Mouse (Mus musculus) mesoderm, embryonic 11.5 days (tissue): ENCODE measurements around the gene Tmem246.
"Not testable (repeated sequence)": the region's sequence is repeated elsewhere in the genome, so short reads cannot be mapped to it uniquely, and the experiment has no call there.

Source experiments
- DNase-seq: peaks from one replicate; pipeline ENCODE4 v3.0.0-alpha.2; 2012; ENCODE audit warnings: low read depth, low spot score

Gene Tmem246

GRCm38 (mm10) chr4:49597183-49598100 lies at the start of gene Tmem246:
TSS of gene Tmem246 (minus strand) at chr4:49597876.
- DNase-seq: peak; percentile 73

- DNase-seq: no peak
These were observed 42.2 kb upstream of the Tmem246 start for GRCm38 (mm10) chr4:49639913-49640312.

- DNase-seq: no peak
These were observed 40.1 kb upstream of the Tmem246 start for GRCm38 (mm10) chr4:49637821-49638220.

GRCm38 (mm10) chr4:49632139-49632481 lies 34.4 kb upstream of the Tmem246 start:
- no peak for DNase-seq

GRCm38 (mm10) chr4:49631319-49632138 lies 33.9 kb upstream of the Tmem246 start, which contains the start of gene Rnf20:
TSS of gene Rnf20 (plus strand) at chr4:49632006.
- DNase-seq: peak; percentile 96

GRCm38 (mm10) chr4:49628941-49629340 lies 31.3 kb upstream of the Tmem246 start:
- DNase-seq: no peak

- peak; percentile 77 for DNase-seq
These were observed 29.3 kb upstream of the Tmem246 start for GRCm38 (mm10) chr4:49626973-49627372.

GRCm38 (mm10) chr4:49624969-49625368 lies 27.3 kb upstream of the Tmem246 start:
- DNase-seq: not testable (repeated sequence)

- no peak for DNase-seq
These were observed 26.2 kb upstream of the Tmem246 start for GRCm38 (mm10) chr4:49623916-49624315.

- DNase-seq: no peak
These were observed 24.6 kb upstream of the Tmem246 start for GRCm38 (mm10) chr4:49622272-49622671.

- not testable (repeated sequence) for DNase-seq
These were observed 22.2 kb upstream of the Tmem246 start for GRCm38 (mm10) chr4:49619861-49620260.

- DNase-seq: no peak
These were observed 19.2 kb upstream of the Tmem246 start for GRCm38 (mm10) chr4:49616924-49617323.

GRCm38 (mm10) chr4:49605459-49605858 lies 7.8 kb upstream of the Tmem246 start:
- DNase-seq: no peak

- DNase-seq: no peak
These were observed 6.9 kb upstream of the Tmem246 start for GRCm38 (mm10) chr4:49604616-49605015.

- DNase-seq: no peak
These were observed 6.4 kb upstream of the Tmem246 start for GRCm38 (mm10) chr4:49604016-49604546.

GRCm38 (mm10) chr4:49603161-49603560 lies 5.5 kb upstream of the Tmem246 start:
- no peak for DNase-seq

GRCm38 (mm10) chr4:49596846-49597182 lies 862 bp downstream of the Tmem246 start:
- DNase-seq: peak; percentile 32

- DNase-seq: no peak
These were observed 7.5 kb downstream of the Tmem246 start for GRCm38 (mm10) chr4:49590152-49590551.

GRCm38 (mm10) chr4:49586811-49587210 lies 10.9 kb downstream of the Tmem246 start:
- no peak for DNase-seq

- no peak for DNase-seq
These were observed 12.1 kb downstream of the Tmem246 start for GRCm38 (mm10) chr4:49585524-49586101.

GRCm38 (mm10) chr4:49583965-49584831 lies 13.5 kb downstream of the Tmem246 start:
- no peak for DNase-seq
